Mouse (Mus musculus) frontal cortex, adult 2 months (tissue): ENCODE measurements at regions not wholly inside any gene's neighbourhood (a gene's known extent, or its start where the extent isn't known, plus 50 kb on each side); places are given as distances from the start of the nearest gene placed in this dataset.

Source experiments
- DNase-seq, 2 experiments: peaks; one replicate each; pipeline ENCODE4 v3.0.0; 2022; ENCODE audit warnings: low spot score in 1 of 2; ENCODE audit errors: extremely low spot score in 1 of 2

- DNase-seq = no peak
These were observed 379.3 kb downstream of the Gm10295 start for GRCm38 (mm10) chr7:70972023-70972400.

DNA sequence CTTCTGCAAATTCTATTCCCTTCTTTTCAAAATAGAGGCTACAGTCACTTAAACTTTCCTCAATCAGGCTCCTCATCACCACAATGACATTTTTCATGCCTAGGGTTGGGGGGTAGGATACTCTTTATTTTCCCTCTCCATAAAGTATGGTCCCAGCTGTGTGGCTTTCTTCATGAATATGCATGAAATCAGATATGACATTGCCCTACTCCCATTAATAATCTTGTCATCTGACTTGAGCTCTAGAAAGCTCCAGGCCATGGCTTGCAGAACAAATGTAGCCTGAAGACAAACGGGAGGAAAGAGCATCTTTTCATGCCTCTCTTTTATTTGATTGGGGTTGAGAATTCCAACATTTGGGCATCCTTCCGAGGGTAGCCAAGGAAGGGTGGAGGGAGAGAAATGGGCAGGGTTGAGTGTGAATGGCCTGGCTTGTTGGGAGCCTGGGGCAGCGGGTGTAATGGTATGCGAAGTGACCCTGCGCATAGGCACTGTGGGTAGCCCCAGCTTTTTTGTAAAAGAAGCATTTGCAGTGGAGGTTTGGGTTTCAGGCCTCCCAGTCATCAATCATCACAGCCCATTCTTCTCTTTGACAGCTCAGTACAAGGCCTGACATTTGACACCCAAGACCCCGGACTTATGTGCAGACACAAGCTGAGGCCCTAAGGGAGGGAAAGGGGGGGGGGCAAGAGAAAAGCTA, 379.8 kb downstream of the Gm10295 start:
- DNase-seq = no peak

DNA sequence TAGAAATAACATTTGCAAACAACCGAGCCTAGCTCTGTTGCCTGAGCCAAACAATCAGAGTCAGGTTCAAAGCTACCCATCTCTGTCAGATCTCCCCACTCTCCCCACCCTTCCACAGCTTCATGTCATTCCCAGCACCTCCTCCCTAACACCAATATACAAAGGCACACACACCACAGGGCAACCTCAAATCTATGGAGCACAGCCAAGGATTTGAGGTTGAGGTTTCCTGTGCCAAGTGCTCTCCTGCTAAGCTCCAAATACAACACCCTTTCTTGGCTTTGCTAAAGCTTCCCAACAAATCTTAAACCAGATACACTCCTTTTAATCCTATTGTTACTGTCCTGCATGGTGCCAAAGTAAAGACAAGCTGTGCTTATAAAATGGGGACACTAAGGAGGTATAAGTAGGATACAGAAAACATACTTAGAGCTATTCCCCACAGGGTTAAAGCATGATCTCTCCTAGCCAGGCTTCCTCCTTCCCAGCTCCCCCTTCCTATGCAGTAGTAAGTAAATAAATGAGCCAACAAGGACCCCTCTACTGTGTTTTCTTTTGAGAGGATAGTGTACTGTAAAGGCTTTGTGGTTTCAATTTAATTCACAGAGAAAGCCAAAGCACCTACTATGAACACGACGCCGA, 398.8 kb downstream of the Gm10295 start:
- DNase-seq = no peak

GRCm38 (mm10) chr7:70948281-70948680, 403.0 kb downstream of the Gm10295 start:
- DNase-seq = no peak

- no peak for DNase-seq
These were observed 405.0 kb downstream of the Gm10295 start for GRCm38 (mm10) chr7:70946260-70946659.

- DNase-seq = no peak
These were observed 420.4 kb downstream of the Gm10295 start for GRCm38 (mm10) chr7:70930911-70931310.

DNA sequence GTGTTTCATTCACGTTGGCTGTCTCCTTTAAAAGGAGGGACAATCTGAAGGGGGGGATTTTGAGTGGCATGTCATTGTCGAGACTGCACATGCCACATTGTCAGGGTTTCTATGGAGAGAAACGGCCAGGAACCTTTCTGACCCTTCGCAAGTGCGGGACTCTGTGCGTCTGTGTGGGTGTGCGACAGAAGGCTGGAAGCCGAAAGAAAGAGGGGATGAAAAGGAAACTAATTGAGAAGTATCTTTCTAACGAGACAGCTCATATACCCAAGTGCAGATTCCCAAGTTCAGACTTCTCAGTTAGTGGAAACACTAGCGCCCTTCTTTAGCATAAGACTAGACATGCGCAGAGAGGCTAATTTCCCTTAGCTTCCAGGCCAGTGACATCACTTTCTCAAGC, 421.4 kb downstream of the Gm10295 start:
- no peak for DNase-seq

GRCm38 (mm10) chr7:70928001-70928400, 423.3 kb downstream of the Gm10295 start:
- DNase-seq = no peak

DNA sequence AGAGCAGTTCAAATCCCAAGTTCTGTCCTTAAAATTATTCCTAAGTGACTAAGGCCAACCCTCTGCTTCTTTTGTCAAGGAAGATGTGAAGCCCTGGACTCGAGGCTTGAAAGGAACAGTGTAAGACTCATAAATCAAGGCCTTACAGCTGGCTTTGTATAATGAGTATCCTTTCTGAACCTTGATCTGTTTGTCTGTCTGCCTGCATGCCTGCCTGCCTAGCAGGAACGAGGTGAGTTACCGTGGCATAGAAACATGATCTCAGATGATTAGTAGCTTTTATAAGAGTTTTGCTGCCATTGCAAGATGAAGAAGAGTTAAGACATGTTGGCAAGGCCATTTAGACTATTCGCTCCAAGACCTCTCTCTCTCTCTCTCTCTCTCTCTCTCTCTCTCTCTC, 434.3 kb downstream of the Gm10295 start:
- DNase-seq = no peak

- no peak for DNase-seq
These were observed 442.4 kb downstream of the Gm10295 start for GRCm38 (mm10) chr7:70908921-70909320.

DNA sequence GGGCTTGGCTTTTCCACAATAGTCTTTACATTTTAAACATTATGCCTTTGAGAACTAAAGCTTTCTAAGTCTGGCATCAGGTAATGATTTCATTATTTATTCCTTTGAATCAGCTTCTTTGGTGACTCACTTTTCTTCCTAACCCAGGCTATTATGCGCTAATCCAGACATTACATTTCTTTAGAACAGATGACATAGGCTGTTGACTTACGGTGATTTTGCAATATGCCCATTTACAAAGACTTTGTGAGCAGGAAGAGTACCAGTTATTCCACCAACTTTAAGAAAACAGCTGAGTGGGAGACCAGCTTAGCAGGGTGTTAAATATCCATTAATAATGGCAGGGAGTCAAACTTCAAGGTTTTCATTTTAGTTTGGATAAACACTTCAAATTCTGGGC, 459.6 kb downstream of the Gm10295 start:
- no peak for DNase-seq

DNA sequence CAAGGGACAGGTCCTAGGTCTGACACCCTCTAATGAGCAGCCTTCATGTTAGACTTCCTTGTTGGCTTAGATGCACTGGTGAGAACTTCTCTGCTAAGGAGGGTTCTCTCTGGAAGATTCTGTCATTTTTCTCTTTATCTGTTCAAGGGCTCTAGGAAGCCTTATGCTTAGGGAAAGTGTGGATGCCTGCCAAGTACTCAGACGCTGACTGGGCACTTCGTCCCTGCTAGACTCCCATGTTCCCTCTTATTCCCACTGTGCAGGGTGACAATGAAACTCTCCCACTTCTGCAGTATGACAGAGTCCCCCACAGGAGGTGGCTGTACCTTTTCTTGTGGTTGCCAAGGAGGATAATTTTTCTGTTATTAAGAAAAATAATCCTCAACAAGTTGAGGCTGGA, 470.8 kb downstream of the Gm10295 start:
- no peak for DNase-seq

GRCm38 (mm10) chr7:70874393-70874792, 476.9 kb downstream of the Gm10295 start:
- DNase-seq = no peak

DNA sequence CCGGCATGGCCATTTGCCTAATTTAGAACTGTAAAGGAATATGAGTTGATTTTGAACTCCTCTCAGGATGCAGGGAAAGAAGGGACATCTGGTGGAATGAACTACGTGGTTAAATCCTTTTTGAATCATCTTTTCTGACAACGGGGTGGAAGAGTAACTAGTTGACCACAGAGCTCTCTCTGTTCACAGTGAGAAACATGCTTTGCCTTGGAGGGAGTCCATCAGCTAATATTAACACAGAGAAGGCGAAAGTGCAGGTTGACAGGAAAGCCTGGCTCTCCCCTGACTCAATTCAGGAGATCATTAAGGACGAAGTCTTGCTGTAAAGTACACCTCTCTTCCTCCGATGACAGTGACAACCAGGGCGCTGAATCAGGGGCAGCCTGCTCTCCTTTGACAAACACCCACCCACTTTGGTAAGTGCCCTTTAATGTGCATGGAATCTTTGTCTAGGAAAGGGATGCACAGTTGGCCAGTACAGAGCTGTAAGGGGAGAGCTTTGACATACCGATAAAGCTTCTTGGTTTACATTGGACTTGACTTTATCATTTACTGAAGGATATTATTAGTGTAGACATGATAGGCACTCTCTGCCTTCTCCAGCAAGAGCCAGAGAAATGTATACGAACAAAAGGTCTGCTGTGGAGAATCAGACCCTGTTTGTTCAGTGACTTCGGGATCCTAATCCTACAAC, 480.3 kb downstream of the Gm10295 start:
- DNase-seq = no peak

- no peak for DNase-seq
These were observed 482.2 kb downstream of the Gm10295 start for GRCm38 (mm10) chr7:70869125-70869524.

DNA sequence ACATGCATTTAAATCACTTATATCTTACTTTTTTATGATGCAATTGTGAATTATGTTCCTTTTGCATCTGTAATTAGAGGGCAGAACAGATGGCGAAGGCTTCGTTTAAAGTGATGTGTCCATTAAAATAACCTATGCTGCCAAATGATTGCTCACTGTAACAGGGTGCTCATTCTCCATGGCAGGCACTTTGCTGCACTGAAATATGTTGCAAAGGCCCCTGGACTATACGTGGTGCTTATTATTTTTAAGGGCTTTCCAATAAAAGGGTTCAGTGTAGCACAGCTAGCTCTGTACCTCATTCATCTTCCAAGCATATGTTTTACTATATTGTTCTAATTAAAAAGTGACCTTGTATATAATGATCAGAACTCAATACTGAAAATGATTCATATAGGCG, 491.3 kb downstream of the Gm10295 start:
- DNase-seq = no peak

DNA sequence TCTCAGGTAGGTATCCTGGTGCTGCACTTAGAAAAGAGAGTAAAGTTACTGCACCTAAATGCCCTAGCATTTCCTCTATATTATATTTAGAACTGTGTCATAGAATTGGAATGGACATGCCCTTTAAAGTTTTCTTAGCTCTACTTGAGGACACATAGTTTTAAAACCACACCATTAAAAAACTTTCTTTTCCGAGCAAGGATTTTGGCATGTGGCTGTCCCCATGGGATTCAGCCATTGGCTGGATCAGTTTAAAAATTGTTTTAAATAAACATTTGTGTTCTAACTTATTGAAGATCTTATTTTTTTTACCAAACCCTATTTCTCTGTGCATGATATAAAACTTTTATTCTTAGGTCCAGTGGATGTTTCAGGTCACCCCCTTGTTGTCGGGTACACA, 484.2 kb upstream of the Nr2f2 start:
- no peak for DNase-seq

DNA sequence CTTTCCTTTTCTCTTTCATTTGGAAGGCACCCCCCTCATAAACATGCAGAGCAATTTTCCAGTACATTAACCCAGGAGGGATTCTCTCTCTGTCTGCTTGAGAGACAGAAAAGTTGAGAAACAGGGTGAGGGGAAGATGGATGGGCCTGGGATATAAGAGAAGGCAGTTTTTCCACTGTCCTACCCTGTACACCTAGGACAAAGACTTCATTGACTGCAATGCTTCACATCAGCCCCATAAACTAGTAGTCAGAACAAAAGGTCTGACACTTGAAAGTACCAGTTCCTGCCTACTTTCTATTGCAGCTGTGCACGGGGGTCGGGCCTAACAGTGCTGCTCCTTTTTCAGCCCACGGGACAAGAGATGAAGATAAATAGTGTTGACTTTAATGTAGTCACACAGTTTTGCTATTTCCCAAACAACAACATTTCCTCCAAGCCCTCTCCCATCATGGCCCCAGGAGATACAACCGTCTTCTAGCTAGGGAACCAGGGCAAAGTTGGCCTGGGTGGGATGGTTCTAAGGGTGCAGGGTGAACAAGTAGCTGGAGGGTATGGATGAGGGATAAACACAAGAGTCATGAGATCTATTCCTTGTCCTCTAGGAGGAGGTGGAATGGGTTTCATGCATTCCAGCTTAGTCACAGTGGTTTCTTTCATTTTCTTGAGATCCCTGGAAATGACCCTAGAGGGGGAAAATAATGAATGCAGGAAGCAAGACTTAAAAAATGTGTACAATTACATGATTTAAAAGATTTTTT, 481.7 kb upstream of the Nr2f2 start:
- no peak for DNase-seq

- no peak for DNase-seq
These were observed 481.0 kb upstream of the Nr2f2 start for GRCm38 (mm10) chr7:70847450-70847993.

- no peak for DNase-seq
These were observed 479.5 kb upstream of the Nr2f2 start for GRCm38 (mm10) chr7:70846076-70846475.

DNA sequence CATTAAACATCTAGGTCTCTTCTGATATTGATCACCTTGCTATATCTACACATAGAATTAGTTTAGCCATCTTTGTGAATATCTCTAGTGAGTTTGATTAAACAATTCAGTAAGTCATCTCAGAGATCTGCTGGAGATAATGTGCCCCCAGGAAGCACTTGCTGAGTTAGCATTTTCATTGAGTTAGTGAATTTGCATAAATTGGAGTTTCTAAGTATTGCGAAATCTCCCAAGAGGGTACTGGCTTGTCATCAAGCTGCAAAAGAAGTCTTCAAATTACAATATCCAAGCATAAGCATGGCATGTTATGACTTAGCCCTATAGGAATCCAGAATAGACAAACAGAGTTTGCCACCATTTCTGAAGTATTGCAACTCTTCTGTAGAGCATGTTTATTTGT, 473.6 kb upstream of the Nr2f2 start:
- no peak for DNase-seq
